26 mouse cellular contexts compared by ENCODE assay signal in genomic region chr8:114865911-114866310, GRCm38 (mm10).
"Had no signal": no experiment of that assay in that cellular context is flagged by ENCODE, and none has a peak within 500 bp of the region (broad histone marks: within the 10 kb centered on the region; RNA-seq: fewer than 3 reads in every experiment).

No protein-coding gene starts in this region.

- ATAC-seq: hindbrain, embryonic 16.5 days; inflammation-experienced regulatory T-cells, adult 6 months; intestine, embryonic 15.5 days; intestine, postnatal 0 days had no signal

- H3K4me3 ChIP-seq: heart, adult 2 months; heart, embryonic 10.5 days; heart, embryonic 12.5 days; hindbrain, embryonic 10.5 days; hindbrain, embryonic 12.5 days; intestine, embryonic 15.5 days; layer of hippocampus, adult 2 months; left cerebral cortex, adult 2 months; limb, embryonic 10.5 days; limb, embryonic 12.5 days had no signal

- H3K9me3 ChIP-seq: heart, embryonic 10.5 days; intestine, embryonic 15.5 days; limb, embryonic 10.5 days; limb, embryonic 12.5 days had no signal

- H3K9ac ChIP-seq: heart, embryonic 12.5 days; hindbrain, embryonic 12.5 days; hindbrain, embryonic 14.5 days; intestine, embryonic 15.5 days; limb, embryonic 12.5 days had no signal

- H3K4me1 ChIP-seq: heart, embryonic 10.5 days; heart, embryonic 12.5 days; hindbrain, embryonic 12.5 days; intestine, embryonic 15.5 days; limb, embryonic 12.5 days had no signal

- H3K27ac ChIP-seq: heart, adult 2 months; heart, embryonic 10.5 days; hindbrain, embryonic 10.5 days; hindbrain, embryonic 12.5 days; hindbrain, embryonic 14.5 days; intestine, embryonic 15.5 days; layer of hippocampus, adult 2 months; left cerebral cortex, adult 2 months; limb, embryonic 10.5 days; limb, embryonic 12.5 days had no signal

- DNase-seq: gastrocnemius, postnatal 14 days; gastrocnemius, postnatal 36 days; heart, adult 11 months; heart, adult 2 months; heart, postnatal 10 days; heart, postnatal 4 days; kidney, adult 18-20 months; kidney, adult 8-10 months; kidney, postnatal 10 days; kidney, postnatal 25 days; kidney, postnatal 4 days; liver had no signal

- H3K36me3 ChIP-seq: heart, embryonic 10.5 days; heart, embryonic 12.5 days; hindbrain, embryonic 10.5 days; hindbrain, embryonic 12.5 days; intestine, embryonic 15.5 days; limb, embryonic 10.5 days; limb, embryonic 12.5 days had no signal

- H3K4me2 ChIP-seq: heart, embryonic 12.5 days; hindbrain, embryonic 12.5 days; hindbrain, embryonic 14.5 days; intestine, embryonic 15.5 days; limb, embryonic 12.5 days; liver, embryonic 11.5 days had no signal

- H3K27me3 ChIP-seq: heart, embryonic 12.5 days; hindbrain, embryonic 12.5 days; intestine, embryonic 15.5 days had no signal
